Mouse (Mus musculus) MEL (cell line): ENCODE results near the gene Gm4491.
"Not testable (repeated sequence)": the region's sequence is repeated elsewhere in the genome, so short reads cannot be mapped to it uniquely, and the experiment has no call there.

Experiments
- CHD1 ChIP-seq: IDR thresholded peaks from 2 replicates; pipeline ENCODE4 v1.6.1; 2012; ENCODE audit warnings: low read depth, mild to moderate bottlenecking, inconsistent platforms, low read length, improper control_type of control experiment
- CHD2 ChIP-seq: IDR thresholded peaks from 2 replicates; pipeline ENCODE4 v1.6.1; 2011; ENCODE audit warnings: low read length, improper control_type of control experiment
- CTCF ChIP-seq, 3 experiments: IDR thresholded peaks in 2 of 3; conservative IDR thresholded peaks in 1 of 3; 2 replicates each; pipeline ENCODE4 v1.5.1; 2011 to 2012; ENCODE audit warnings: low read length in 3 of 3, low read depth in 2 of 3, mild to moderate bottlenecking in 2 of 3, improper control_type of control experiment in 1 of 3, inconsistent platforms in 1 of 3, mixed read lengths in 1 of 3, moderate library complexity in 1 of 3; ENCODE audit not compliant: control insufficient read depth in 1 of 3, insufficient read depth in 1 of 3, poor library complexity in 1 of 3, severe bottlenecking in 1 of 3
- EP300 ChIP-seq, 2 experiments: IDR thresholded peaks; 2 replicates each; pipeline ENCODE4 v1.6.1; 2011; ENCODE audit warnings: improper control_type of control experiment in 2 of 2, low read length in 2 of 2, low read depth in 1 of 2, mild to moderate bottlenecking in 1 of 2
- GABPA ChIP-seq: IDR thresholded peaks from 2 replicates; pipeline ENCODE4 v1.6.1; 2012; ENCODE audit warnings: low read depth, mild to moderate bottlenecking, inconsistent platforms, low read length, improper control_type of control experiment, moderate library complexity
- MAZ ChIP-seq: IDR thresholded peaks from 2 replicates; pipeline ENCODE4 v1.6.1; 2012; ENCODE audit warnings: low read depth, mild to moderate bottlenecking, inconsistent platforms, low read length, improper control_type of control experiment
- POLR2A ChIP-seq, 2 experiments: IDR thresholded peaks; 2 replicates each; pipeline ENCODE4 v1.6.1; 2011 to 2012; ENCODE audit warnings: low read length in 2 of 2, mild to moderate bottlenecking in 2 of 2, control low read depth in 1 of 2, improper control_type of control experiment in 1 of 2, low read depth in 1 of 2, moderate library complexity in 1 of 2; ENCODE audit not compliant: control insufficient read depth in 1 of 2, insufficient read depth in 1 of 2, poor library complexity in 1 of 2
- POLR2AphosphoS5 ChIP-seq: IDR thresholded peaks from 2 replicates; pipeline ENCODE4 v1.6.1; 2012; ENCODE audit warnings: low read depth, borderline replicate concordance, mild to moderate bottlenecking, inconsistent platforms, low read length, moderate library complexity, mixed read lengths
- SIN3A ChIP-seq: IDR thresholded peaks from 2 replicates; pipeline ENCODE4 v1.6.1; 2012; ENCODE audit warnings: low read length, improper control_type of control experiment, inconsistent platforms
- SMC3 ChIP-seq: IDR thresholded peaks from 2 replicates; pipeline ENCODE4 v1.6.1; 2011; ENCODE audit warnings: low read depth, low read length, improper control_type of control experiment
- UBTF ChIP-seq: IDR thresholded peaks from 2 replicates; pipeline ENCODE4 v1.6.1; 2012; ENCODE audit warnings: low read depth, mild to moderate bottlenecking, inconsistent platforms, low read length, improper control_type of control experiment, moderate library complexity, borderline replicate concordance; ENCODE audit not compliant: insufficient read depth
- ZC3H11A ChIP-seq: IDR thresholded peaks from 2 replicates; pipeline ENCODE4 v1.6.1; 2012; ENCODE audit warnings: low read depth, mild to moderate bottlenecking, inconsistent platforms, low read length, improper control_type of control experiment

- not testable (repeated sequence) for TF ChIP-seq UBTF; POLR2A (IDR thresholded peaks at IDR 0.05; ENCODE audit: control insufficient read depth in 1 of 2, insufficient read depth in 1 of 2, low read depth in 1 of 2, low read length in 2 of 2, poor library complexity in 1 of 2); CHD1; MAZ; GABPA; SIN3A; EP300 (IDR thresholded peaks at IDR 0.05; ENCODE audit: low read depth in 1 of 2, low read length in 2 of 2); POLR2AphosphoS5; CHD2
- TF ChIP-seq CTCF (IDR thresholded peaks at IDR 0.05 in 2 of 3, conservative IDR thresholded peaks at IDR 0.05 in 1 of 3; ENCODE audit: control insufficient read depth in 1 of 3, insufficient read depth in 1 of 3, low read depth in 2 of 3, low read length in 3 of 3, poor library complexity in 1 of 3, severe bottlenecking in 1 of 3): peak; percentile 58 to 95 (median 68)
- TF ChIP-seq ZC3H11A: peak; percentile 31
- TF ChIP-seq SMC3: peak; percentile 65
These were observed 45.8 kb downstream of the Gm4491 start for GRCm38 (mm10) chr14:57069906-57070305.
